ENCODE assay signal across 8 mouse cellular contexts in genomic region chr11:60930724-60931281, GRCm38 (mm10). TPM values are rescaled to one million over a fixed set of nuclear protein-coding genes. Genes with fewer than 3 reads are reported as not detected.
DNase-seq lines count a peak whose midpoint lies in the region; ATAC-seq lines count a peak whose summit lies in the region.

No protein-coding gene starts in this region.

- ATAC-seq in heart, embryonic 12.5 days (ENCODE audit: insufficient number of reproducible peaks, low FRiP score), result no peak
- no peak for ATAC-seq in liver, embryonic 16.5 days (ENCODE audit: low read depth)

- DNase-seq in heart, adult 18-20 months, result peak; percentile 55 to 61
- no peak for DNase-seq in heart, postnatal 36 days
- peak; percentile 55 for DNase-seq in ZHBTc4 (ENCODE audit: low read depth, low spot score)
- no peak for DNase-seq in right cerebral cortex, postnatal 4 days
- DNase-seq in cerebellum, adult 11-12 months, result no peak
- DNase-seq in left cerebral cortex, postnatal 14 days (ENCODE audit: low spot score in 2 of 2), result no peak

- intact Hi-C loops in heart, postnatal 36 days (cut with DNase I), result loop anchor here (10.0 kb wide), 1 partner anchor 334 kb away; the partner anchor contains the start of gene Aldh3a2
- intact Hi-C loops in left cerebral cortex, postnatal 14 days (cut with DNase I), result loop anchor here (5.0 kb wide), 1 partner anchor 161 kb away; no protein-coding TSS in a partner anchor

- H3K27ac ChIP-seq in heart, embryonic 12.5 days (ENCODE audit: poor library complexity, severe bottlenecking), result no peak overlapping the region
- no peak overlapping the region for H3K27ac ChIP-seq in liver, embryonic 16.5 days (ENCODE audit: low read length)

- H3K36me3 ChIP-seq in heart, embryonic 12.5 days, result no peaks in the 10 kb centered on the region
- H3K36me3 ChIP-seq in liver, embryonic 16.5 days (ENCODE audit: control insufficient read depth, insufficient read depth), result peaks cover 3% of the 10 kb centered on the region

- WGBS in heart, embryonic 12.5 days, result 19% methylated on average over 7 of the region's 7 CpGs
- WGBS in liver, embryonic 16.5 days (ENCODE audit: insufficient replicate concordance), result 21% methylated on average over 7 of the region's 7 CpGs

- H3K9ac ChIP-seq in heart, embryonic 12.5 days, result peak overlapping the region; percentile 75
- H3K9ac ChIP-seq in liver, embryonic 16.5 days (ENCODE audit: low read depth, low read length), result peak overlapping the region; percentile 76

- no peaks in the 10 kb centered on the region for H3K9me3 ChIP-seq in heart, embryonic 12.5 days (replicated peaks)
- H3K9me3 ChIP-seq in liver, embryonic 16.5 days (replicated peaks; ENCODE audit: control insufficient read depth, low read length), result no peaks in the 10 kb centered on the region

- peaks cover 50% of the 10 kb centered on the region for H3K4me1 ChIP-seq in heart, embryonic 12.5 days (replicated peaks)
- peaks cover 60% of the 10 kb centered on the region for H3K4me1 ChIP-seq in liver, embryonic 16.5 days (ENCODE audit: control insufficient read depth, low read depth, low read length)

- no peaks in the 10 kb centered on the region for H3K27me3 ChIP-seq in heart, embryonic 12.5 days (replicated peaks)
- H3K27me3 ChIP-seq in liver, embryonic 16.5 days (ENCODE audit: control insufficient read depth, insufficient read depth, low read depth, low read length), result no peaks in the 10 kb centered on the region

- peak overlapping the region; percentile 95 for H3K4me2 ChIP-seq in heart, embryonic 12.5 days
- H3K4me2 ChIP-seq in liver, embryonic 16.5 days (ENCODE audit: low read depth, low read length), result peak overlapping the region; percentile 92

- peak overlapping the region; percentile 90 for H3K4me3 ChIP-seq in heart, embryonic 12.5 days
- peak overlapping the region; percentile 97 for H3K4me3 ChIP-seq in liver, embryonic 16.5 days (ENCODE audit: low read depth, low read length)

RNA-seq across cellular contexts. Expression of gene Map2k3, which starts 1.0 kb away (rescaled TPM):
- total RNA-seq in heart, adult 18-20 months (2021), result 10 to 100 TPM; 70.9 to 73.4 TPM
- total RNA-seq in heart, postnatal 36 days (2021), result 10 to 100 TPM; 84.2 to 84.5 TPM
- 77.6 and 78.5 TPM in 2 replicates for polyA plus RNA-seq in heart, embryonic 12.5 days (2016; fragmentation: Nextera tagmentation; extraction: Ambion mirVana)
- polyA plus RNA-seq in liver, embryonic 16.5 days (2015; fragmentation: Nextera tagmentation; extraction: Ambion mirVana), result 121 and 134 TPM in 2 replicates
- total RNA-seq in left cerebral cortex, postnatal 14 days (2021), result 10 to 100 TPM; 12.1 to 14.7 TPM

RNA-seq across cellular contexts. Expression of gene Natd1, which starts 16.3 kb away (rescaled TPM):
- total RNA-seq in heart, adult 18-20 months (2021), result 10 to 100 TPM in 1 of 2 experiments, 1 to 10 TPM in 1; 9.9 to 12.4 TPM
- 10 to 100 TPM; 15.5 to 16.0 TPM for total RNA-seq in heart, postnatal 36 days (2021)
- 22.1 and 25.5 TPM in 2 replicates for polyA plus RNA-seq in heart, embryonic 12.5 days (2016; fragmentation: Nextera tagmentation; extraction: Ambion mirVana)
- polyA plus RNA-seq in liver, embryonic 16.5 days (2015; fragmentation: Nextera tagmentation; extraction: Ambion mirVana), result 9.9 and 14.3 TPM in 2 replicates
- total RNA-seq in left cerebral cortex, postnatal 14 days (2021), result 10 to 100 TPM; 10.6 to 11.8 TPM

RNA-seq across cellular contexts. Expression of gene Tmem11, which starts 51.7 kb away (rescaled TPM):
- total RNA-seq in heart, adult 18-20 months (2021), result 10 to 100 TPM; 28.9 to 29.6 TPM
- 10 to 100 TPM; 30.6 to 32.3 TPM for total RNA-seq in heart, postnatal 36 days (2021)
- polyA plus RNA-seq in heart, embryonic 12.5 days (2016; fragmentation: Nextera tagmentation; extraction: Ambion mirVana), result 52.6 and 53.9 TPM in 2 replicates
- polyA plus RNA-seq in liver, embryonic 16.5 days (2015; fragmentation: Nextera tagmentation; extraction: Ambion mirVana), result 23.2 and 23.4 TPM in 2 replicates
- total RNA-seq in left cerebral cortex, postnatal 14 days (2021), result 10 to 100 TPM; 24.7 to 27.0 TPM

Comparison
In these comparisons a context has a peak if more than half of its experiments do, and no peak if none do; other contexts are left out.
1. DNase-seq: peak in heart, adult 18-20 months (2 of 2) and ZHBTc4 (single experiment); none in heart, postnatal 36 days (0 of 2), right cerebral cortex, postnatal 4 days (single experiment), cerebellum, adult 11-12 months (single experiment) and left cerebral cortex, postnatal 14 days (0 of 2).
2. RNA of gene Map2k3, which starts 1.0 kb away (total RNA-seq): 84.2 to 84.5 TPM in heart, postnatal 36 days and 70.9 to 73.4 TPM in heart, adult 18-20 months; 12.1 to 14.7 TPM in left cerebral cortex, postnatal 14 days; every median in the first group is over 4 times any median in the second.